Mouse (Mus musculus) CH12.LX (cell line): ENCODE measurements around the gene Foxo6. TPM values are rescaled to one million over a fixed set of nuclear protein-coding genes. Genes with fewer than 3 reads are reported as not detected.

ENCODE experiments used
- DNase-seq: peaks from one replicate; pipeline ENCODE4 v3.0.0-alpha.2; 2013; ENCODE audit errors: extremely low read depth
- H3K27ac ChIP-seq: 2 replicates; pipeline ENCODE4 v1.5.1; 2012; ENCODE audit warnings: low read depth, mild to moderate bottlenecking, control low read depth, moderate library complexity; ENCODE audit not compliant: insufficient read depth
- H3K27me3 ChIP-seq: replicated peaks from 2 replicates; pipeline ENCODE3; 2012; ENCODE audit warnings: inconsistent platforms
- H3K36me3 ChIP-seq, 2 experiments: replicated peaks in 1 of 2; 2 replicates each; pipeline versions ENCODE3 to v1.6.1; 2012; ENCODE audit warnings: inconsistent platforms in 1 of 2, low read length in 1 of 2, mild to moderate bottlenecking in 1 of 2, mixed read lengths in 1 of 2, moderate library complexity in 1 of 2; ENCODE audit not compliant: control insufficient read depth in 1 of 2, insufficient read depth in 1 of 2
- H3K4me1 ChIP-seq, 2 experiments: 2 replicates each; pipeline ENCODE4 v1.6.1; 2012; ENCODE audit warnings: inconsistent platforms in 1 of 2, moderate library complexity in 1 of 2; ENCODE audit not compliant: insufficient read depth in 2 of 2, control insufficient read depth in 1 of 2
- H3K4me2 ChIP-seq: 2 replicates; pipeline ENCODE4 v1.6.1; 2012; ENCODE audit warnings: low read depth, mild to moderate bottlenecking, control low read depth; ENCODE audit not compliant: poor library complexity, insufficient read depth, severe bottlenecking
- H3K4me3 ChIP-seq, 3 experiments: fragments of 150-350 bp in 1 of 3; sonication (generic) in 1 of 3; replicated peaks in 1 of 3; 2 replicates each; pipeline versions ENCODE3 to v1.5.1; 2011 to 2012; ENCODE audit warnings: low read depth in 2 of 3, low read length in 2 of 3, mild to moderate bottlenecking in 2 of 3, moderate library complexity in 2 of 3, control low read depth in 1 of 3, improper control_type of control experiment in 1 of 3, inconsistent platforms in 1 of 3, mixed read lengths in 1 of 3; ENCODE audit not compliant: poor library complexity in 1 of 3
- H3K79me2 ChIP-seq: replicated peaks from 2 replicates; pipeline ENCODE4 v1.6.1; 2012; ENCODE audit warnings: mild to moderate bottlenecking, moderate library complexity; ENCODE audit not compliant: control insufficient read depth, poor library complexity, insufficient read depth, severe bottlenecking; ENCODE audit errors: extremely low read depth
- H3K9ac ChIP-seq: 2 replicates; pipeline ENCODE4 v1.6.1; 2012; ENCODE audit warnings: low read depth, mild to moderate bottlenecking, control low read depth, moderate library complexity; ENCODE audit not compliant: insufficient read depth
- H3K9me3 ChIP-seq: replicated peaks from 2 replicates; pipeline ENCODE3; 2012; ENCODE audit warnings: low read length, inconsistent platforms, mixed read lengths
- CHD2 ChIP-seq: IDR thresholded peaks from 2 replicates; pipeline ENCODE4 v1.6.1; 2011; ENCODE audit warnings: low read length, improper control_type of control experiment
- CTCF ChIP-seq, 2 experiments: IDR thresholded peaks in 1 of 2; conservative IDR thresholded peaks in 1 of 2; 2 replicates each; pipeline ENCODE4 v1.5.1; 2011 to 2012; ENCODE audit warnings: low read depth in 2 of 2, low read length in 2 of 2, improper control_type of control experiment in 1 of 2, inconsistent platforms in 1 of 2, mild to moderate bottlenecking in 1 of 2, moderate library complexity in 1 of 2
- EP300 ChIP-seq: IDR thresholded peaks from 2 replicates; pipeline ENCODE4 v1.6.1; 2011; ENCODE audit warnings: low read length, improper control_type of control experiment
- GABPA ChIP-seq: IDR thresholded peaks from 2 replicates; pipeline ENCODE4 v1.6.1; 2012; ENCODE audit warnings: low read depth, low read length, improper control_type of control experiment, inconsistent platforms; ENCODE audit not compliant: insufficient replicate concordance
- HCFC1 ChIP-seq: IDR thresholded peaks from 2 replicates; pipeline ENCODE4 v1.6.1; 2012; ENCODE audit warnings: low read depth, mild to moderate bottlenecking, inconsistent platforms, low read length, improper control_type of control experiment
- JUN ChIP-seq: IDR thresholded peaks from 2 replicates; pipeline ENCODE4 v1.6.1; 2011; ENCODE audit warnings: low read depth, mild to moderate bottlenecking, low read length, improper control_type of control experiment, moderate library complexity; ENCODE audit not compliant: insufficient read depth
- JUND ChIP-seq: conservative IDR thresholded peaks from 2 replicates; pipeline ENCODE4 v1.6.1; 2011; ENCODE audit warnings: low read depth, low read length, improper control_type of control experiment
- MAFK ChIP-seq: IDR thresholded peaks from 2 replicates; pipeline ENCODE4 v1.6.1; 2011; ENCODE audit warnings: low read length, improper control_type of control experiment; ENCODE audit not compliant: insufficient replicate concordance
- MAZ ChIP-seq: IDR thresholded peaks from 2 replicates; pipeline ENCODE4 v1.6.1; 2012; ENCODE audit warnings: low read depth, mild to moderate bottlenecking, inconsistent platforms, low read length, improper control_type of control experiment, moderate library complexity
- MEF2A ChIP-seq: IDR thresholded peaks from 2 replicates; pipeline ENCODE4 v1.6.1; 2014; ENCODE audit warnings: low read depth, mild to moderate bottlenecking, inconsistent platforms, low read length, improper control_type of control experiment, borderline replicate concordance
- PAX5 ChIP-seq: IDR thresholded peaks from 2 replicates; pipeline ENCODE4 v1.6.1; 2012; ENCODE audit warnings: low read length, inconsistent platforms, mixed read lengths
- POLR2AphosphoS2 ChIP-seq: IDR thresholded peaks from 2 replicates; pipeline ENCODE4 v1.6.1; 2011; ENCODE audit warnings: low read depth, low read length, improper control_type of control experiment
- RAD21 ChIP-seq: IDR thresholded peaks from 2 replicates; pipeline ENCODE4 v1.6.1; 2011; ENCODE audit warnings: low read depth, mild to moderate bottlenecking, low read length, improper control_type of control experiment, moderate library complexity
- SIN3A ChIP-seq: IDR thresholded peaks from 2 replicates; pipeline ENCODE4 v1.6.1; 2012; ENCODE audit warnings: low read length, improper control_type of control experiment, inconsistent platforms
- SMC3 ChIP-seq: IDR thresholded peaks from 2 replicates; pipeline ENCODE4 v1.6.1; 2011; ENCODE audit warnings: low read depth, low read length, improper control_type of control experiment
- TCF12 ChIP-seq: IDR thresholded peaks from 2 replicates; pipeline ENCODE4 v1.6.1; 2014; ENCODE audit warnings: low read depth, mild to moderate bottlenecking, inconsistent platforms, low read length, improper control_type of control experiment
- USF2 ChIP-seq: conservative IDR thresholded peaks from 2 replicates; pipeline ENCODE4 v1.6.1; 2011; ENCODE audit warnings: low read depth, low read length, improper control_type of control experiment
- ZC3H11A ChIP-seq: IDR thresholded peaks from 2 replicates; pipeline ENCODE4 v1.6.1; 2012; ENCODE audit warnings: low read depth, mild to moderate bottlenecking, inconsistent platforms, low read length, improper control_type of control experiment
- ZKSCAN1 ChIP-seq: IDR thresholded peaks from 2 replicates; pipeline ENCODE4 v1.6.1; 2012; ENCODE audit warnings: low read depth, inconsistent platforms, low read length, improper control_type of control experiment, borderline replicate concordance
- dilution Hi-C: fragments of 300-500 bp; cut with MboI; formaldehyde crosslinking; loops from 2 replicates; pipeline ENCODE4 v1.14.3; 2020; ENCODE audit warnings: low sequenced_read_pairs; ENCODE audit not compliant: extremely low pct_unique_long_range_greater_than_20kb, extremely low pct_ligation_motif_present
- in situ Hi-C: fragments of 300-500 bp; cut with MboI; formaldehyde crosslinking; loops from 3 replicates; pipeline ENCODE4 v1.14.3; 2019; ENCODE audit warnings: low sequenced_read_pairs, low pct_ligation_motif_present, low pct_unique_long_range_greater_than_20kb, mixed read lengths
- polyA plus RNA-seq: library from polyadenylated mRNA; unstranded; fragments of >175 nt; gene quantifications from 2 replicates; pipeline ENCODE4 v1.2.1, GENCODE M21; 2012; ENCODE audit warnings: low read depth; ENCODE audit not compliant: insufficient read length
- total RNA-seq, 2 experiments: library from RNA; depleted of rRNA; stranded (reverse); fragments of 300-350 nt in 1 of 2; fragments of >200 nt in 1 of 2; gene quantifications; 2 replicates each; pipeline ENCODE4 v1.2.3; 2012 to 2014

Foxo6 gene
- total and polyA plus RNA-seq, 3 experiments: not detected

DNA sequence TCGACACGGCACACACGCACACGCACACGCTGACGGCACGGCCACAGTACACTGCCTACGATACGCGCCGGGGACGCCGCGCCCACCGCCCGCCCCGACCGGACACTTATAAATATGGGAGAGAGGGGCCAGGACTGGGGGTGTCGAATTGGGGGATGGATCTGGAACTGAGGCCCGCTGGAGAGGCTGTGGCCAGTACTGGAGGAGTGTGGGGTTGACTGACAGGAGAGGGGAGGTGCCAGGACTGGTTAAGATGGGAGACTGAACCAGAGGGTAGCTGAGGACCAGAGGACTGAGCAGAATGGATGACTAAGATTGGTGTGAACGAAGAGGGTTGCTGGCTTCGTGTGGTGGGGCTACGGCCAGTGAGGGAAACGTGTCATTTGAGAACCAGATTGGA, 20.0 kb downstream of the Foxo6 start:
- Histone ChIP-seq H3K4me2 (no peak overlapping the region), H3K4me1 (no peaks in the 10 kb centered on the region), H3K27ac (no peak overlapping the region), H3K79me2 (no peaks in the 10 kb centered on the region), H3K27me3 (peaks cover 83% of the 10 kb centered on the region), H3K9me3 (peaks cover 2% of the 10 kb centered on the region), H3K4me3 (no peak overlapping the region), H3K36me3 (no peaks in the 10 kb centered on the region), H3K9ac (no peak overlapping the region)
- TF ChIP-seq USF2 (no peak), JUND (no peak), SMC3 (no peak), RAD21 (no peak), ZC3H11A (no peak), MEF2A (no peak)
- dilution Hi-C loops (no loop called here), in situ Hi-C loops (no loop called here)
- DNase-seq: no peak

DNA sequence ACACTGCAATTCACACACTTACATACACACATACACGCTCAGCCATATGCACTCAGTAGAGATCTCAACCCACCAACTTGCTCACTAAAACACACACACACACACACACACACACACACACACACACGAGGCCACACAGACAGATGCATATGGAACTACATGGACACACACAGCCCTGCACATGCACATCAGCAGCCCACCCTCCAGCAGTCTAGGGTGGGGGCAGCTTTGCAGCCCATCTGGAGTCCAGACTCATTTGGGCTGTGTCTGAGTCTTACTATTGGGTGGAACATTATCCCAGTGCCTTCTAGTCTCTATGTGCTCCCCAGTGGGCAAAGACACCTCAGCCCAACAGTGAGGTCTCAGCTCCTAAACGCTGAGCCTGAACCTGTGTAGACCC, 23.0 kb downstream of the Foxo6 start:
- Histone ChIP-seq H3K9ac (no peak overlapping the region), H3K79me2 (no peaks in the 10 kb centered on the region), H3K4me2 (no peak overlapping the region), H3K27me3 (peaks cover 84% of the 10 kb centered on the region), H3K9me3 (peaks cover 2% of the 10 kb centered on the region), H3K4me3 (no peak overlapping the region), H3K27ac (no peak overlapping the region), H3K36me3 (no peaks in the 10 kb centered on the region), H3K4me1 (no peaks in the 10 kb centered on the region)
- in situ Hi-C loops (no loop called here), dilution Hi-C loops (no loop called here)
- no peak for DNase-seq
- TF ChIP-seq EP300: no peak
- no peak for TF ChIP-seq MAFK
- no peak for TF ChIP-seq JUN
- no peak for TF ChIP-seq PAX5
- TF ChIP-seq MAZ: no peak
- TF ChIP-seq POLR2AphosphoS2: no peak
- no peak for TF ChIP-seq CTCF (conservative IDR thresholded peaks at IDR 0.05 in 1 of 2, IDR thresholded peaks at IDR 0.05 in 1 of 2; ENCODE audit: low read depth in 2 of 2, low read length in 2 of 2)
- TF ChIP-seq JUND: no peak
- no peak for TF ChIP-seq TCF12
- no peak for TF ChIP-seq SIN3A
- no peak for TF ChIP-seq ZKSCAN1
- no peak for TF ChIP-seq CHD2
- TF ChIP-seq RAD21: no peak
- TF ChIP-seq MEF2A: no peak
- TF ChIP-seq GABPA: no peak
- TF ChIP-seq HCFC1: no peak
